Comparison of ENCODE assay signal across 23 mouse cellular contexts in genomic region chr19:40283415-40283814, GRCm38 (mm10). TPM values are rescaled to one million over a fixed set of nuclear protein-coding genes. Genes with fewer than 3 reads are reported as not detected.
DNase-seq lines count a peak whose midpoint lies in the region; ATAC-seq lines count a peak whose summit lies in the region.
"Had no signal": no experiment of that assay in that cellular context is flagged by ENCODE, and none has a peak within 500 bp of the region (broad histone marks: within the 10 kb centered on the region; RNA-seq: fewer than 3 reads in every experiment).

No protein-coding gene starts in this region.

- ATAC-seq in midbrain, embryonic 11.5 days (ENCODE audit: low FRiP score): no peak
- ATAC-seq in midbrain, embryonic 13.5 days: no peak
- ATAC-seq: activated CD4-positive, CD25-positive, alpha-beta regulatory T cell, adult 4 months; CD4-positive, CD25-positive, alpha-beta regulatory T cell, adult 4 months; Patski had no signal

- no peak overlapping the region for H3K27ac ChIP-seq in midbrain, embryonic 11.5 days (ENCODE audit: low read depth, low read length)
- no peak overlapping the region for H3K27ac ChIP-seq in midbrain, embryonic 13.5 days

- no peaks in the 10 kb centered on the region for H3K36me3 ChIP-seq in midbrain, embryonic 11.5 days (ENCODE audit: control insufficient read depth, insufficient read depth, low read length)
- no peaks in the 10 kb centered on the region for H3K36me3 ChIP-seq in midbrain, embryonic 13.5 days
- H3K36me3 ChIP-seq: G1E had no signal

- H3K27me3 ChIP-seq in midbrain, embryonic 11.5 days (ENCODE audit: control insufficient read depth, insufficient read depth, low read length): no peaks in the 10 kb centered on the region
- no peaks in the 10 kb centered on the region for H3K27me3 ChIP-seq in midbrain, embryonic 13.5 days
- H3K27me3 ChIP-seq: CH12.LX, Patski had no signal

- peaks cover 3% of the 10 kb centered on the region; the same call in 1 of the 2 replicates for H3K9me3 ChIP-seq in midbrain, embryonic 11.5 days (ENCODE audit: control insufficient read depth, low read length)
- peaks cover 5% of the 10 kb centered on the region; the same call in 1 of the 2 replicates for H3K9me3 ChIP-seq in midbrain, embryonic 13.5 days
- H3K9me3 ChIP-seq: G1E had no signal

- H3K4me2 ChIP-seq in midbrain, embryonic 11.5 days: no peak overlapping the region
- H3K4me2 ChIP-seq in midbrain, embryonic 13.5 days (replicated peaks): no peak overlapping the region

- H3K4me3 ChIP-seq in midbrain, embryonic 11.5 days (ENCODE audit: low read depth, low read length): no peak overlapping the region
- H3K4me3 ChIP-seq in midbrain, embryonic 13.5 days (replicated peaks): no peak overlapping the region

- no peak overlapping the region for H3K9ac ChIP-seq in midbrain, embryonic 11.5 days (ENCODE audit: low read length)
- no peak overlapping the region for H3K9ac ChIP-seq in midbrain, embryonic 13.5 days (replicated peaks)

- DNase-seq in midbrain, embryonic 11.5 days (ENCODE audit: low spot score, missing footprints): peak; percentile 80
- DNase-seq in 3T3-L1 (ENCODE audit: low read depth, low spot score): peak; percentile 51
- peak; percentile 48 for DNase-seq in NIH3T3 (ENCODE audit: low read depth)
- DNase-seq in spleen, adult 12 weeks (ENCODE audit: low spot score): no peak
- no peak for DNase-seq in right cerebral cortex, adult 18-20 months
- DNase-seq: adrenal gland, adult 2 months; adrenal gland, adult 8-10 months; adrenal gland, postnatal 10 days; adrenal gland, postnatal 14 days; adrenal gland, postnatal 25 days; adrenal gland, postnatal 36 days; B cell, adult 2 months; cerebellum, adult 11 months; cerebellum, adult 11-12 months; cerebellum, adult 18-20 months; cerebellum, adult 2 months; cerebellum, adult 8-10 months had no signal

- H3K4me1 ChIP-seq in midbrain, embryonic 11.5 days (ENCODE audit: control insufficient read depth, insufficient read depth, low read length): no peaks in the 10 kb centered on the region
- H3K4me1 ChIP-seq in midbrain, embryonic 13.5 days (replicated peaks): no peaks in the 10 kb centered on the region

- 66% methylated on average over 2 of the region's 2 CpGs for WGBS in midbrain, embryonic 11.5 days
- 72% methylated on average over 2 of the region's 2 CpGs for WGBS in midbrain, embryonic 13.5 days

RNA-seq across cellular contexts. Expression of gene Pdlim1, which starts 11.8 kb away (rescaled TPM):
- 76.7 and 84.2 TPM in 2 replicates for polyA plus RNA-seq in midbrain, embryonic 11.5 days (2014; fragmentation: Nextera tagmentation; extraction: Ambion mirVana)
- polyA plus RNA-seq in midbrain, embryonic 13.5 days (2015; fragmentation: Nextera tagmentation; extraction: Ambion mirVana): 17.7 and 19.4 TPM in 2 replicates
- polyA plus RNA-seq: G1E had no signal

Comparison
In these comparisons a context has a peak if more than half of its experiments do, and no peak if none do; other contexts are left out.
1. DNase-seq: peak in midbrain, embryonic 11.5 days (single experiment), 3T3-L1 (single experiment) and NIH3T3 (single experiment); none in spleen, adult 12 weeks (single experiment) and right cerebral cortex, adult 18-20 months (single experiment).